Mouse (Mus musculus) stomach, postnatal 0 days (tissue): ENCODE measurements around the gene Tex14. TPM values are rescaled to one million over a fixed set of nuclear protein-coding genes. Genes with fewer than 3 reads are reported as not detected.
"Not testable (repeated sequence)": the region's sequence is repeated elsewhere in the genome, so short reads cannot be mapped to it uniquely, and the experiment has no call there.

Experiments
- ATAC-seq: fragments of 200-750 bp; cut with Nextera tagmentation; 2 replicates; pipeline ENCODE4 v1.8.0; 2017; ENCODE audit not compliant: low FRiP score, low TSS enrichment
- DNase-seq: peaks from one replicate; pipeline ENCODE4 v3.0.0-alpha.2; 2016; ENCODE audit warnings: low spot score
- H3K27ac ChIP-seq: fragments of 300-500 bp; sonication (generic); replicated peaks from 2 replicates; pipeline ENCODE4 v1.5.1; 2014; ENCODE audit warnings: mild to moderate bottlenecking, control low read depth
- H3K27me3 ChIP-seq: fragments of 300-500 bp; sonication (generic); 2 replicates; pipeline ENCODE4 v1.6.1; 2014; ENCODE audit warnings: low read length; ENCODE audit not compliant: control insufficient read depth, insufficient read depth
- H3K36me3 ChIP-seq: fragments of 300-500 bp; sonication (generic); 2 replicates; pipeline ENCODE4 v1.6.1; 2014; ENCODE audit warnings: low read length, mixed read lengths; ENCODE audit not compliant: control insufficient read depth, insufficient read depth
- H3K4me1 ChIP-seq: fragments of 300-500 bp; sonication (generic); replicated peaks from 2 replicates; pipeline ENCODE4 v1.6.1; 2014; ENCODE audit warnings: antibody characterized with exemption; ENCODE audit not compliant: control insufficient read depth, insufficient read depth
- H3K4me2 ChIP-seq: fragments of 300-500 bp; sonication (generic); replicated peaks from 2 replicates; pipeline ENCODE4 v1.6.1; 2014; ENCODE audit warnings: low read depth, mild to moderate bottlenecking, control low read depth, moderate library complexity
- H3K4me3 ChIP-seq: fragments of 300-500 bp; sonication (generic); 2 replicates; pipeline ENCODE4 v1.5.1; 2014; ENCODE audit warnings: low read depth, low read length, control low read depth
- H3K9ac ChIP-seq: fragments of 300-500 bp; sonication (generic); 2 replicates; pipeline ENCODE4 v1.6.1; 2014; ENCODE audit warnings: mild to moderate bottlenecking, low read length, control low read depth, mixed read lengths
- H3K9me3 ChIP-seq: fragments of 300-500 bp; sonication (generic); 2 replicates; pipeline ENCODE4 v1.6.1; 2016; ENCODE audit warnings: low read length; ENCODE audit not compliant: control insufficient read depth
- CTCF ChIP-seq: IDR thresholded peaks from 2 replicates; pipeline ENCODE4 v1.5.1; 2016; ENCODE audit warnings: antibody characterized with exemption, low read depth, mild to moderate bottlenecking, moderate library complexity
- EP300 ChIP-seq: optimal IDR thresholded peaks from 2 replicates; pipeline ENCODE3; 2016; ENCODE audit warnings: antibody characterized with exemption
- WGBS: fragments of 180-500 bp; shearing (Covaris S2); extraction: QIAGEN DNeasy Blood & Tissue Kit; methylation state at CpG from one replicate; pipeline ENCODE4 v1.1.7; 2014; 5-methylcytosine and 5-hydroxymethylcytosine counted together
- polyA plus RNA-seq: library from polyadenylated mRNA; unstranded; fragments of >200 nt; fragmentation: Nextera tagmentation; extraction: Ambion mirVana; gene quantifications from 2 replicates; pipeline ENCODE4 v1.2.1, GENCODE M21; 2015

Gene Tex14
- polyA plus RNA-seq, 1 experiment from 2014 or later, result 0.98 TPM

GRCm38 (mm10) chr11:87449200-87449547 lies 44.3 kb downstream of the Tex14 start:
- no peak for TF ChIP-seq CTCF
- TF ChIP-seq EP300, result no peak
- Histone ChIP-seq H3K9me3 (no peaks in the 10 kb centered on the region), H3K36me3 (no peaks in the 10 kb centered on the region), H3K27me3 (no peaks in the 10 kb centered on the region), H3K4me2 (no peak overlapping the region), H3K4me1 (no peaks in the 10 kb centered on the region), H3K9ac (no peak overlapping the region), H3K27ac (peak overlapping the region; percentile 45), H3K4me3 (no peak overlapping the region)
- 9% methylated on average over 3 of the region's 3 CpGs for WGBS
- DNase-seq, result no peak
- ATAC-seq, result no peak

- DNase-seq, H3K27me3 ChIP-seq: not testable (repeated sequence)
Observed at GRCm38 (mm10) chr11:87449847-87450246, 45.0 kb downstream of the Tex14 start.

GRCm38 (mm10) chr11:87452779-87453178 lies 47.9 kb downstream of the Tex14 start:
- not testable (repeated sequence) for H3K27ac ChIP-seq

More at GRCm38 (mm10) chr11:87449847-87450246, 45.0 kb downstream of the Tex14 start:
- not testable (repeated sequence) for ATAC-seq, H3K9me3 ChIP-seq, H3K27ac ChIP-seq, H3K4me1 ChIP-seq, H3K4me3 ChIP-seq, H3K4me2 ChIP-seq, H3K36me3 ChIP-seq, H3K9ac ChIP-seq
- WGBS, result 60% methylated on average over 5 of the region's 5 CpGs

GRCm38 (mm10) chr11:87453216-87454034 lies 48.6 kb downstream of the Tex14 start:
- ATAC-seq (no peak), DNase-seq (peak; percentile 44)
- H3K27me3 ChIP-seq, result no peaks in the 10 kb centered on the region
- no peaks in the 10 kb centered on the region for H3K36me3 ChIP-seq
- H3K4me2 ChIP-seq, result no peak overlapping the region
- WGBS, result 13% methylated on average over 13 of the region's 13 CpGs
- H3K9me3 ChIP-seq, result no peaks in the 10 kb centered on the region
- H3K4me3 ChIP-seq, result no peak overlapping the region
- TF ChIP-seq EP300 (no peak), CTCF (no peak; the same call in 1 of the 2 replicates)
- H3K27ac ChIP-seq, result no peak overlapping the region
- no peaks in the 10 kb centered on the region for H3K4me1 ChIP-seq
- H3K9ac ChIP-seq, result no peak overlapping the region

More at GRCm38 (mm10) chr11:87452779-87453178, 47.9 kb downstream of the Tex14 start:
- not testable (repeated sequence) for DNase-seq, H3K9ac ChIP-seq, H3K4me2 ChIP-seq, H3K36me3 ChIP-seq, H3K4me3 ChIP-seq, H3K27me3 ChIP-seq, H3K4me1 ChIP-seq, ATAC-seq, H3K9me3 ChIP-seq
- 74% methylated on average over 6 of the region's 8 CpGs for WGBS

- ATAC-seq, result peak; percentile 49; the same call in 1 of the 2 replicates
- WGBS, result 82% methylated on average over 2 of the region's 2 CpGs
- H3K4me3 ChIP-seq, result no peak overlapping the region
- no peaks in the 10 kb centered on the region for H3K27me3 ChIP-seq
- no peak overlapping the region for H3K4me2 ChIP-seq
- no peak overlapping the region for H3K9ac ChIP-seq
- H3K36me3 ChIP-seq, result no peaks in the 10 kb centered on the region
- DNase-seq, result no peak
- no peaks in the 10 kb centered on the region for H3K9me3 ChIP-seq
- no peak for TF ChIP-seq CTCF
- H3K27ac ChIP-seq, result no peak overlapping the region
- H3K4me1 ChIP-seq, result no peaks in the 10 kb centered on the region
Observed at GRCm38 (mm10) chr11:87454035-87454690, 49.3 kb downstream of the Tex14 start.

GRCm38 (mm10) chr11:87455573-87455972 lies 50.7 kb downstream of the Tex14 start:
- no peak overlapping the region for H3K27ac ChIP-seq
- H3K27me3 ChIP-seq, result no peaks in the 10 kb centered on the region
- ATAC-seq, result no peak
- no peak for TF ChIP-seq CTCF
- TF ChIP-seq EP300, result no peak
- H3K9me3 ChIP-seq, result no peaks in the 10 kb centered on the region
- no peak overlapping the region for H3K4me2 ChIP-seq
- 86% methylated on average over 5 of the region's 5 CpGs for WGBS
- no peak for DNase-seq
- H3K9ac ChIP-seq, result no peak overlapping the region
- no peaks in the 10 kb centered on the region for H3K4me1 ChIP-seq
- H3K36me3 ChIP-seq, result no peaks in the 10 kb centered on the region
- H3K4me3 ChIP-seq, result no peak overlapping the region
